Mouse (Mus musculus) liver (tissue): ENCODE measurements around the gene Il10ra.

Experiments
- DNase-seq: peaks from one replicate; pipeline ENCODE4 v3.0.0-alpha.2; 2020; ENCODE audit warnings: mixed read lengths

The Il10ra gene

DNA sequence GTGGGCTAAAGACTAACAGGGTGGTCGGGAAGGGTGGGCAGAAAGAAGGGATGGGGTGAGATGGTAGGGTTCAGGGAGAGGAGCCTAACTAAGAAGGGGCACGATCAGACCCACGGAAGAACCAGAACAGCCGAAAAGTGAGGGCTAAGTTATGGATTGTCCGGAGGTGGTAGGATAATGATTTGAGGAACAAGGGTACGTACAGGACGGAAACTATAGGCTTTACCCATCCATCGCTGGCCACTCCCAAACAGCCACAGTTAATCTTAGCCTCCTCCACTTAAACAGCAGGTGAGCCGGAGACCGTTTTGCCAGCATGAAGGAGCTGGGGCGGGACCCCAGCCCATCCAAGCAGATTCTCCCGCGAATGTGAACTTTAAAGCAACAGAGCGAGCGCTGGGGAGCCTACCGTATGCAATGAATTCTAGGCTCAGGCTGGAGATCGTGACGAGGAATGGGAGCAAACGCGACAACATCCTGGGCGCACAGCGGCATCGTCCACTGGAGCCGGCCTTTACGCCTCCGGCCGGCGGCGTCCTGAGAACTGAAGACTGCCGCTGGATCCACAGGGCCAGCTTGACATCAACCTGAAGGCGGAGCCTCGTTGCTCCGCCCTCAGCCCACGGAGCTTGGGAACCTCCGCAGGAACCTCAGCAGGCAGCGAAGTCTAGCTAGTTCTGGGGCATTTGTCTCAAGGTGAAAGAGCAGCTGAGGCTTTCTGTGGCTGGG lies at the start of gene Il10ra:
Il10ra (minus strand) TSS at position 553 of the 729 bp plus-strand sequence.
- peak; percentile 43 for DNase-seq

DNA sequence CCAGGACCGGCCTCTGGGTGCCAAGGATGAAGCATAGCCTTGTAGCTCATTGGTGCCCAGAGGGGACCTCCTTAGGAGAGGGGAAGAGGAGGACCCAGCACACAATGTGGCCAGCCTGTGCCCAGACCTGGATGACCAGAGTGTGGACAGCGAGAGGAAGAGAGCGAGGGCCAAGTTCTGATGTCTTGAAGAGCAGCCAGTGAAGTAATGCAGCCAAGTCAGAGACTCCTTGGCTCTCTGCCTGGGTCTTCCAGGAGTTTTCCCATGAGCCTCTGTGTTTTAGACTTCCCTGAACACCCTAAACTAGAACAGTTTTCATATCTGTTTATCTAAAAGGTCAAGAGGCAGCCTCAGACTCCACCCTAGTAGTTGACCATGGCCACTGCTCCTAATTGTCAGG lies 48.7 kb upstream of the Il10ra start:
- DNase-seq = no peak

DNA sequence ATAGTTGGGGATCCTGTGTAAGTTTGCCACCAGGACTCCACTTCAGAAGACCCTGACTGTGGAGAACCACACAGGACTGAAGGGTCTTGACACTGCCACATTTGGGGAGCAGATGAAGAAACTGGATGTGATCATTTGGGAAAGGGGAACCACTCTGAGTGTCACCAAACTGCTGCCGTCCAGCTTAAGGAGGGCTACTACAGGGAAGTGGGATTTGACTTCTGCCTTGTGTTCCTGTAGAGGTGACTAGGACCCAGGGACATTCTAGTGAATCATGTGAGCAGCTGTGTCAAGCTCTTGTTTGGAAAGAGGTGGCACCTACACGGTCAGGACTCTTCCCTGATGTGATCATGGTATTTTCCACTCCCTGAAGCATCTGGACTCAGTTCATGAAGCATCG lies 45.0 kb upstream of the Il10ra start:
- no peak for DNase-seq

DNA sequence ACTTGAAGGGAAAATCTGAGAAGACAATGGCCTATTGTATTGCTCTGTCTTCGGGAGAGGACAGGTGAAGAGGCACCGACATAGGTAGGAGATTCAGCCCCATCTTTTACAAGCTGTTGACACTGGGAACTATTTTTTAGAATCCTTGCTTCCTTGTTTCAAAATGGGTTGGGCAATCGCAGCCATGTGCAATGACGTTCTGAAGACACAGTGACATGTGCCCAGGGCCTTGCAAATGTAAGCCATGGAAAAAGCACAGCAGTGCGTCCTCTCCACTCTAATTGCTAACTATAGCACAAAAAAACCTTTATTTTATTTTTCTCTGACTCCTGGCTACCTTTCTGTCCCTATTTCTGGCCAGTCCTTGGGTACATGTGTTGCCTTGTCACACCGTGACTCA lies 42.9 kb upstream of the Il10ra start:
- no peak for DNase-seq

DNA sequence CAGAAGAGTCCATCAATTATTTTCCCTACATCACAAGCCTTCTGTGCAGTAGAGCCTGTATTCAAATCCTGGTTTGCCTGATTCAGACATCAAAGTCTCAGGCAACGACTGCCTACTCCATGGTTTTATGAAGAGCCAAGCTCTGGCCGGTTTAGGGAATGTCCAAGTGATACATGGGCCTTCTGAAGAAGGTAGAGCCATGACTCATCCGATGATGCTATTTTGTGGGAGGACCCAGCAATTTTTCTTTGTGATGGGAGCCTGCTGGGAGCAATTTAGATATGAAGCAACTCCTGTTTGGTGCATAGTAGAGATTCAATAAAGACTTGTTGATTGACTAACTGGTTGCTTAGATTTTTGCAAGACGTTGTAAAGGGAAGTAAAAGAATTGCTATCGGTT lies 39.6 kb upstream of the Il10ra start:
- no peak for DNase-seq

DNA sequence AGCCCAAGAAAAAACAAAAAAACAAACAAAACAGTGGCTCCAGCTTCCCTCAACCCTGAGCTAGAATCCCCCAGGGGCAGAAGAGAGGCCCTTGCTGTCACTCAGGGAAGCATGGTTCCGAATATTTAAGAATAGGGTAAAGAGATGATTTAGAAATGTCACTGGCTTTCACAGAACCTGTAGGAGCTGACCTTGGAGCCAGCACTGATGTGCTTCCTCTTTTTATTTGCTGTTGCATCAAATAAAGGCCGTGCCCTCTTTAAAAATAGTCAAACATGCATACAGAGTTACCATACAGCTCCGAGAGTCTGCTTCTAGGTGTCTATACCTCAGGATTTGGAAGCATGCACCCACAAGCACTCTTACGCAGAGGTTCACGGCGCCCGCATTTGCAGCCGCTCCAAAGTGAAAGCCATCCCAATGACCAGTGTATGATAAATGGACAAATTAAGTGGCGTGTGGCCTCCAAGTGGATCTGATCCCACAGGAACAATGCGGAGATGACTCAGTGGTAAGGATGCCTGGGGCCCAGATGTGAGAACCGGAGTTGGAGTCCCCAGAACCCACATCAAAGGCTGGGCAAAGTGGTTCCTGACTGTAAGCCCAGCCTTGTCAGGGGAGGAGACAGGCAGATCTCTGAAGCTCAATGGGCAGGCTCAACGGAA lies 37.9 kb upstream of the Il10ra start:
- no peak for DNase-seq

DNA sequence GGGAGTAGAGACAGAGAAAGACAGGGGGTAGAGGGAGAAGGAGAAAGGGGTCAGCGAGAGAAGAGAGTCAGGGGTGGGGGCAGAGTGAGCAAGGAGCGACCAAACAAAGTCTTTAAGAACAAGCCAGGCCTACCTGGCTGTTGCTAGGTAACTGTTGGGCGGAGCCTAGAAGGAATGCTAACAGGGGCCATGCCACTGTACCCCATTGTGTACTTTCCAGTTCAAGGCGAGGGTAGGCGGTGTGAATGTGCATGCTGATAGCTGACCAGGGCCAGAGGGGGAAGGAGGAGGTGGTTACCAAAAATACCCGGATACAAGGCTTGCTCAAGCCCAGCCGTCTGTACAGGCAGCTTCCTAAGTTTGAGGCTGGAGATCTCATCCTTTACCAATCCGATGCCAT lies 32.8 kb upstream of the Il10ra start:
- no peak for DNase-seq

DNA sequence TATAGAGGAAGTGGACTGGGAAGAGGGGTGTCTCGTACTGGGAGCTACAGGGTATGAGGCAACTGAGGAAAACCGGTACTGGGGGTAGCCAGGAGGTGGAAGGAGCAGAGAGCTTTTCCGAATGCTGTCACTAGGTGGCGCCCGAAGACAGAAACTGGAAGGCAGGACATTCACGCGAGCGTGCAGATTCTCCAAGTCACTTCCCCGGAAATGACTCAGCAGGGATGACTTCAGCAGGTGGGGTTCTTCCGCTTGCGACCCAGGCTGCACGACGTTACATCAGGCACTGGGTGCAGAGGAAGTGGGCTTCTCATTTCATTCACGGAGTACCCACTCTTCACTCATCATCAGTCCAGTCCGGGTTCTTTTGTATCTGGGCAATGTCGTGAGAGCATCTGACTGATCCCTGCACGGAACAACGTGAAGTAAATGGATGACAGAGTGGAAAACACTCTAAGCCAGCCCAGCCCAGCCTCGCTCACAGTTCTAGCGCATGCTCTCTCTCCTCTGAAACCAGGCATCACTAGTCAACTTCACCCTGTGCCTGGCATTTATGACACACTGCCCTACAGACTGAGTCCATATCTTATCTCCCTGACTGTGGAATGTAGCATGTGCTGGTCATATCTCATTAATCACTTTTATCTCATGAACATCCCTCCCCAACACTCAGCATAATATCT lies 31.6 kb upstream of the Il10ra start:
- DNase-seq = peak; percentile 89

DNA sequence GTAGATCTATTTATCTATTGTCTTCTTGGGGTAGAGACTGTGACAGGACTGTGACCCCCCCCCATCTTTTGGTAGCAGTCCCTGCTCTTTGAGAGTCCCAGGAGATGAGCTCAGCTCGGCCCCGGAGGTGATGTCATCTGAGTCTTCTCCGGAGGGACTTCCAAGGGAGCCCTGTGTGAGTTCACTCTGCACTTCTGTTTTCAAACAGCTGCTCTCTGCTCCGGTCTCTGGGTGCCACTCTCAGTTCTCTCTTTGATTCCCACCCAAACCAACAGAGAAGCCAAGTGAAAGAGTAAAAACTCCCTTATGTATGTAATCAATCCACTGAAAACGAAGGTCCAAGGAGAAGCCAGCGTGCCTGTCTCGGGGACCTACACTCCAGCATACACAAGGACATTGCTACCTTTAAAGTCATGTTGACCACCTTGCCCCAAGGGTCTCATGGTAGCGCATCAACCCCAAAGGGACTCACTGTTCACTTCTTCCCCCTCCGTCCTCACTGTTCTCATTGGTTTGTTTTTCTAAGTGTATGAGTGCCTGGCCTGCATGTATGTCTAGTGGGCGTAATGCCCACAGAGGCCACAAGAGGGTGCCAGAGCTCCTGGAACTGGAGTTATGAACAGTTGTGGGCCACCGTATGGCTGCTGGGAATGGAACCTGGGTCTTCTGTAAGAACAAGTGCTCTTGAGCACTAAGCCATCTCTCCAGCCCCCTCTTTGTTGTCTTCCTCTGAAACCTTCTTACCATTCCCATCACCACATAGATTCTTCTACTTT lies 30.5 kb upstream of the Il10ra start:
- DNase-seq = peak; percentile 70

DNA sequence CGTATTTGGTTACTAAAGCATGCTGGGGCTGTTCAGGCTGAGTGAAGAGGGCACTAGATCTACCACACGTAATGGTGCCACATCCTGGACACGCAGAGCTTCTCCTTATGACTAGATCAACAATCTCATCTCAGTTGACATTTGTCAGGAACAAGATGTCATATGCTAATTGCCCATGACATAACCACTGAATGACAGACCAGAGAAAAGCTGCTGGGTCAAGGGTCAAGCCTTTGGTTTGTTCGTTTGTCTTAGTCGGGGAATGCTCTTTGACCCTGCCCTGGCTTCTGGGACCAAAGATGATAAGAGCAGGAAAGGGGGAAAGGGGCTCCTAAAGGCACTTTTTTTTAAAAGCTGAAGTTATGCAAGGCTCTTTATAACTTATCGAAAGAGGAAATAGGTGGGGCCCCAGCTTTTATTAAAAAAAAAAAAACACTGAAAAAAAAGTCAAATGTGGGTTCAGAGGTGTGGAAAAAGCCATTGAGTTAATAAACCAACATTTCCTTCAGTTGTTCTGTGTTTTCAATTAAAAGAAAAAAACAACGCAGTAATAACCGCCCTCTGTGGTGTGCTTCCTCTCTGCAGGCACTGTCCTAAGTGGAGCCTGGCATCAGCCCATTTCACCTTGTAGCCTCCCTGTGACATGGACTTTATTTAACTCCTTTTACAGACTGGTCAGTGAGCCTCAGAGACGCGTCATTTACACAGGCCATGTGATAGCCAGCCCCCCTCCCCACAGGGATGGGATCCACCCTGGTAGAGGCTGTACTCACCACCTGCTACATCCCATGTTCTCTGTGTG lies 25.5 kb upstream of the Il10ra start:
- DNase-seq = no peak

DNA sequence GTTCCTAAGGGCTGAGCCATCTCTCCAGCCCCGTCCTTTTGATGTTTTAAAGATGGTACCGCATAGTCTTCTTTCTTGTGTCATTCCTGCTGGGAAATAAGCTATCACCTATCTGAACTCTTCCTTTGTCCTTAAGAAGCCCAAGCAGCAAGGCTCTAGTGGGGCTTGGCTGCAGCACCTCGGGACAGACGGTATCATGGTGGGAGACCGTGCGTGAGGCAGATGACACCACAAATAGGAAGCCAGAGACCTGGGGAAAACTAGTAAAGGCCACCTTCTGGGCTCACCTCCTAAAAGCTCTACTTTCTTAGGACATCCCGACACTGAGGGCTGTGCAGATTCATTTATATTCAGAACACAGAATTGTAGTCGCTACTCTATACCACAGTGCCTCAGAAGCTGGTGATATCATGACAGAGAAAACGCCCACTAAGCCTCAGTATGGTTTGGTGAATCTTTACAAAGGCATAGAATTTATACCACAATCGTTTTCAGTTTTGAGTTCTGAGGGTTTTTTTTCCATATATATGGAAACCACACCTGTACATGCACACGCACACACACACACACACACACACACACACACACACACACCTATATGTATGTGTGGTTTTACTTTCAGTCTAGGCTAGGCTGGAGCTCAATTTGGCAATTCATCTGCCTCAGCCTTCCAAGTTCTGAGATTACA lies 22.7 kb upstream of the Il10ra start:
- no peak for DNase-seq

DNA sequence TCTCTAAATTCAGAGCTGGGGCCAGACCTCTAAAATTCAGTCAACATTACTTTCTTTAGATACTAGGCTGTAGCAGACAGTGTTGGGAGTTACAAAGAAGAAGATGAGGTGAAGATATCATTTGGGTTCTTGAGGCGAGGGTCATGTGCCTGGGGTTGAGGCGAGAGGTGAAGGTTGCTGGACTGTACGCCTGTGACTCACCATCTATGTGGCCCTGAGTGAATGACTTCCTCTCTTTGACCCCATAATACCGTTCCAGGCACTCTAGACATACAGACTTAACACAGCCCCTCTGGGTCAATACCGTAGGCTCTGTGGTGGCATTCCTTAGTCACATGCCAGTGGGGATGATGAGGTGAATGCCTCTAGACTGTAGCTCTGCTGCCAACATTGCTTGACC lies 13.5 kb upstream of the Il10ra start:
- no peak for DNase-seq

DNA sequence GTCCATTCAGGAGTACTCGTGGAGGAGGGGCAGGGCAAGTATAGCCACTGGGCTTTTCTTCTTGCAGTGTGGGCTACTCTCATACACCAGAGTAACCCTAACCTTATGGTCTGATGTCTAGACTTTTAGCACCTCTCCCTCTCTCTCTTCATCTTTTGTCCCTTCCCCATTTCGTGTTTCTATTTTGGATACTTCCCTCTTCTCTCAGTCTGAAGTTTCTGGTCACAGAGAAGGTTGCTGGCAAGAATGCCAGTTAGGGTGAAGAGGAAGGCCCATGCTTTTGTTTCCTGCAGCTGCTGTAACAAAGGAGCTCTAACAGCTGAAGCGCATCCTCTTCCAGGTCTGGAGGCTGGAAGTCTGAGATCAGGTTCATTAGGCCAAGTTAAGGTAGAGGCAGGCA lies 11.9 kb upstream of the Il10ra start:
- no peak for DNase-seq

DNA sequence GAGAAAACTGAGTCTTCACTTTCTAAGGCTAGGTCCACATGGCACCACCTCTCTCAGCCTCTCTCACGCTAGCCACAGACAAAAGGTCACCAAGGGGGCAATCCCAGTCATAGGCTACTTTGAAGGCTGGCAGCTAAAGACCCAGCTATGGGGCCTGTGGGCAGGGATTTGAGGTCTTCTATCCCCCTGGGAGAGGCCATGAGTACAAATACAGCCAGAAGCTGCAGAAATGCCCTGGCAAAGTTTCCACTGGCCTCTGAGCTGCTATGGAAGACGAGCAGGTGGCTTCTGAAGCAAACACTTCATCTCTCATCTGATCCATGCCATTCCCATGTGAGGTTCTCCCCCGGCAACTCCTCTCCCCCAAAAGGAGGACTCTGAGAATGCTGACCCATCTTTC lies 11.1 kb upstream of the Il10ra start:
- no peak for DNase-seq

DNA sequence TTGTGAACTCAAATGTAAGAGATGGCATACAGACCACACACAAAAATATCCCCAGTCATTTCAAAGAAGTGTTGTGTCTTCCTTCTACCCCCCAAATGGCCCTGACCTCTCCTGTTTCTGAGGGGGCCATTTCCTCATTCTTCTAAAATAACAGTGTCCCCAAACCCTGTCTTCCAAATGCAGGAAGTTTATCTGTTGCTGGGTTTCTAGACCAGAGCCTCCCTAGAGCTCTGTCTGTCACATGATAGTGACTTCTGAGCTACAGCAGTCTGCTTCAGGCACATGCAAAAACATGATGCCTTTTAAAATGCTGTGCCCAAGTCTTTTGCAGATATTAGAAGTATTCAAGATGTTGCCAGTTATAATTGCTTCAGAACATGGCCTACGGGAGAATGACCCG lies 5.7 kb upstream of the Il10ra start:
- no peak for DNase-seq

DNA sequence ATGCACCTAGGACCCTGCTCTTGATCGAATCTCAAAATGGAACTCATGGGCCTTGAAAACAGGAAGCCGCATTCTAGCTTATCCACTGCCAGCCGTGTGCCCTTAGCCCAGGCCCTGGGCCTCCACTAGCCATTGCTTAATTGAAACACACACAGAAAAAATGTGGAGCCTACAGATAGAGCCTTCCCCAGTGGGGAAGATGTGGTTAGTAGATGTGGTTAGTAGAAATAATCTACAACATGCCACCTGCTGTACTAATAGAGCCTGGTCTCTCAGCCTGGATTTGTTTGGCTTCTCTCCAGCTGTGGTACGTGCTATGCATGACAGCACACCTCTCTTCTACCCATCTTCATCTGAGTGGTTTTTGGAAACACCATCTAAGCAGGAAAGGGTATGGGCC lies 5.3 kb upstream of the Il10ra start:
- DNase-seq = peak; percentile 44

DNA sequence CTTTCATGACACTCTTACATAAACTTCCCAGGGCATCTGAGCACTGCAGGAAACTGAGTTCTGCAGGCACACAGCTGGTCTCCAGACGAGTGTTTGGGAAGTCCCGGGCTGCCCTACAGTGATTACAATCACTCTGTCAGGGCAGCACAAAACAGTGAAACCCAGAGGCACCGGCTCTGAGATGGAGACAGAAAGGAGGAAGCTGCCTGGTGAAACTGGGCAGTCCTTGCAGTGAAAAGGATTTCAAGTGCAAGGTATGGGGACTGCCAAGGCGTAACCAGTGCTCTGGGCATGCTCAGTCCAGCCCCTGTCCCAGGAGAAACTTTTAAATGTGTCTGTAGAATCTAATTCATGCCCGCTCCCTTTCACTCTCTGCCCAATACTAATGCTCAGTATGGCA lies 3.3 kb upstream of the Il10ra start:
- DNase-seq = no peak

DNA sequence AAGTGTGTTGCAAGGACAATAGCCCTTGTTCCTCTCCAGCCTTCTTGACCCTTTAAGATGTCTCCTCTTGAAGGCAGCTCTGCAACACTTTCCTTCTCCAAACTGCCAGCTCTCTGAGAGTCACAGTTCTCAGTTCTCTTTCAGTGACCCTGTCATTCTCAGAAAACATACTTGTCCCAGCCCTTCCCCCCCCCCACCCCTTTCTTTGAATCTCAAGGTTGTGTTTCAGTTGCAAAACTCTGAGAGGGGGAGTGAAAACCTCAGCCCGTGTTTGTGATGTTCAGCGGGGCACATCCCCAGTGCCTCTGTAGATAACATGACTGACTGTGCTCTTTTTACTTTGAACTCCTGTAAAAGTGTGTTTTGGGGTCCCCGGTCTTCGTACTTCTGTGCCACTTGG lies 870 bp downstream of the Il10ra start:
- DNase-seq = no peak

DNA sequence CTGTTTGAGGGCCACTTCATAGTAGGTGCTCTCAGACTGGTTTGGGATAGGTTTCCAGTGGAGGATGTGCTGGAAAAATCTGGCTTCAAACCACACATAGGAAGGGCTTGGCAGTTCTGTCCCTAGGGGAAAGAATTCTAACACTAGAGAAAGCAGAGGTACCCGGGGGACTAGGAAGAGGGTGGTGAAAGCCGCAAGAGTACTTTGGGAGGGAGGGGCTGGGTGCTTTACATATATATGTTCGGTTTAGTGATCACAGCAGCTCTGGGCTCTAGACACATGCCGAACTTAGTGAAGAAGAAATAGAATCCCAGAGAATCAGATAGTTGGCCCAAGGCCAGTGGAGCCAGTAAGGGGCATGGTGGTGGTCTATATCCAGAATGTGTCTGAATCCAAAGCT lies 1.9 kb downstream of the Il10ra start:
- DNase-seq = no peak

DNA sequence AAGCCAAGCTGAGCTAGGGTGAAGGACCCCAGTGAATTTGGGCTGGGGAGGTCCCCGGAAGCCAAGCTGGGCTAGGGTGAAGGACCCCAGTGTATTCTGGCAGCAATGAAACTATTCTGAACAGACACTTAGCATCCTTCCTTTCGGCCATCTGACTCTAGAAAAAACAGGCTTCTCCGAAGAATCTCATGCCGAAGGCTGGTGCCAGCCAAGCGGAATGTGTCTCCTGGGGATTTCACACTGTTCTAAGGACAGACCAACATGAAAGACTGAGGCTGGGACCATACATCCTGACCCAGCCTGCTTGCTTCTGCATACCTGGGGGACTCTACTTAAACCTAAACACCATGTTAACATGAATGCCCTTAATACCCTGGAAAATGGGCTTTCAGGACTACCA lies 7.1 kb downstream of the Il10ra start:
- DNase-seq = no peak

DNA sequence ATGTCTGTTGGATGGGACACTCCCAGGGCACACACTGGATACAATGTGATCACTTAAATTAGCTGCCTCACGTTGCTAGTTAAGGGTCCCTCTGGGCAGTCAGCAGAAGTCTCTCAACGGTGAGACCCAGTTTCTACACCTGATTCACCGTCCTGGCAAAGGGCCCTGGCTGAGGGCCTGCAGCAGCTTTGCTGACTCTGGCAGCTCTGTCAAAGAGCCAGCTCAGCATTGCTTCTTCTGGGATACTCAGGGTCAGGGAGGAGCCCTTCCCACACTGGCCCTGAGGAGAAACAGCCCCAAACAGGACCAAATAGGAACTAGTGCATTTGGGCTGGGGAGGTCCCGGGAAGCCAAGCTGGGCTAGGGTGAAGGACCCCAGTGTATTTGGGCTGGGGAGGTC lies 7.5 kb downstream of the Il10ra start:
- DNase-seq = no peak

DNA sequence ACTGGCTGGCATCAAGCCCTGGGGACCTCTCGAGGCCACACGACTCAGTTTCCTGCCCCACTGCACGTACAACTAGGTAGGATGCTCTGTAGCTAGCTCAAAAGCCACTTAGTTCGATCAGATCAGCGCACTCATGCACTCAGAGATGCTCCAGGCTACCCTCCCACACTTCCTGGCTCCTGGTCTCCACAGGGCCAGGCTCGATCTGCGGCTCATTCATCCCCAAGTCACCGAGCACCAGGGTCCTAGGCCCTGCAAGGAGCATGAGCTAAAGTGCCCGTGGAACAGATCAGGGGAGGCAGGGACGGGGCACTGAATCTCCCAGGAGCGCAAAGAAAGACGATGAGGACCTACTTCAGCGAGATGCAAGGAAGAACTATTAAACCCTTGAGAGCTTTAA lies 9.9 kb downstream of the Il10ra start:
- DNase-seq = no peak
